Mouse (Mus musculus) ES-E14 (cell line): ENCODE results near the gene Klhl20. TPM values are rescaled to one million over a fixed set of nuclear protein-coding genes. Genes with fewer than 3 reads are reported as not detected.

Source experiments
- DNase-seq: peaks from one replicate; pipeline ENCODE4 v3.0.0-alpha.2; 2013; ENCODE audit warnings: low read depth, low spot score
- H3K27ac ChIP-seq: 2 replicates; pipeline ENCODE4 v1.5.1; 2012; ENCODE audit warnings: low read depth, mild to moderate bottlenecking, low read length, moderate library complexity, mixed read lengths; ENCODE audit not compliant: poor library complexity, insufficient read depth, severe bottlenecking
- H3K36me3 ChIP-seq: 2 replicates; pipeline ENCODE4 v1.6.1; 2012; ENCODE audit warnings: mild to moderate bottlenecking, low read length, moderate library complexity, mixed read lengths; ENCODE audit not compliant: control insufficient read depth, poor library complexity, insufficient read depth, severe bottlenecking
- H3K4me1 ChIP-seq, 2 experiments: fragments of 150-350 bp in 1 of 2; sonication (generic) in 1 of 2; 2 replicates each; pipeline ENCODE4 v1.6.1; 2012; ENCODE audit warnings: low read length in 2 of 2, mild to moderate bottlenecking in 1 of 2, mixed read lengths in 1 of 2; ENCODE audit not compliant: control insufficient read depth in 2 of 2, insufficient read depth in 2 of 2, poor library complexity in 1 of 2
- H3K4me3 ChIP-seq, 2 experiments: fragments of 150-350 bp in 1 of 2; sonication (generic) in 1 of 2; 2 replicates each; pipeline ENCODE4 v1.5.1; 2012; ENCODE audit warnings: low read length in 2 of 2, low read depth in 1 of 2, mild to moderate bottlenecking in 1 of 2, mixed read lengths in 1 of 2; ENCODE audit not compliant: insufficient read depth in 1 of 2, poor library complexity in 1 of 2, severe bottlenecking in 1 of 2
- H3K9ac ChIP-seq: 2 replicates; pipeline ENCODE4 v1.6.1; 2012; ENCODE audit warnings: low read depth, mild to moderate bottlenecking, low read length, mixed read lengths; ENCODE audit not compliant: poor library complexity, insufficient read depth, severe bottlenecking
- H3K9me3 ChIP-seq: fragments of 150-350 bp; sonication (generic); 2 replicates; pipeline ENCODE4 v1.6.1; 2012; ENCODE audit warnings: low read depth, mild to moderate bottlenecking, low read length; ENCODE audit not compliant: control insufficient read depth, insufficient read depth
- CHD2 ChIP-seq: IDR thresholded peaks from 2 replicates; pipeline ENCODE4 v1.6.1; 2014; ENCODE audit warnings: mild to moderate bottlenecking, low read depth, low read length, inconsistent platforms
- HCFC1 ChIP-seq: IDR thresholded peaks from 2 replicates; pipeline ENCODE4 v1.6.1; 2012; ENCODE audit warnings: low read length, inconsistent platforms, borderline replicate concordance; ENCODE audit not compliant: insufficient read depth
- MAFK ChIP-seq: IDR thresholded peaks from 2 replicates; pipeline ENCODE4 v1.6.1; 2014; ENCODE audit warnings: mild to moderate bottlenecking, low read depth, low read length, inconsistent platforms; ENCODE audit not compliant: insufficient read depth
- ZC3H11A ChIP-seq: IDR thresholded peaks from 2 replicates; pipeline ENCODE4 v1.6.1; 2012; ENCODE audit warnings: low read depth, mild to moderate bottlenecking, inconsistent platforms, low read length, borderline replicate concordance
- ZNF384 ChIP-seq: IDR thresholded peaks from 2 replicates; pipeline ENCODE4 v1.6.1; 2012; ENCODE audit warnings: low read depth, low read length, inconsistent platforms
- in situ Hi-C, 2 experiments: fragments of 600-800 bp; cut with MboI; formaldehyde crosslinking; loops; one replicate each; pipeline ENCODE4 v1.15.1; 2025; ENCODE audit warnings: low sequenced_read_pairs in 2 of 2, inconsistent platforms in 1 of 2; ENCODE audit not compliant: unreplicated experiment in 2 of 2
- total RNA-seq: library from RNA; depleted of rRNA; stranded (reverse); fragments of 300-350 nt; gene quantifications from 2 replicates; pipeline ENCODE4 v1.2.3, GENCODE M21; 2012

Gene Klhl20
- total RNA-seq, 1 experiment = 10.2 TPM

DNA sequence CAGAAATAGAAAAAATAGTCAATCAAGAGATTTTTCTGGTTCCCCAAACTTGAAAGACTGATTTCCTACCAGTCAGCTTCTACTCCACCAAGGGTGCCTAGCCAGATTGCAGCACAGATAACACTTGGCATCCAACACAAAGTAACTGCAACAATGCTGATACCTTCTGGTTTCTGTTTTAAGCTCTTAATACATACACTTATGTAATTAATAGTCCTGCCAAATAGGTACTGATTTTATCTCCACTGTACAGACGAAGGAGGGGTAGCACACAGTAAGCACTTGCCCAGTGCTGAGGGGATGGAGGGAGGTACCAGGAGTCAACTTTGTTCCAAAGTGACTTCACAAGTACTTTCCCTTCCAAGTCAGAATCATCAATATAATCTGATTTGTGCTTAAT is 27.5 kb downstream of the Klhl20 start:
- no peak overlapping the region for H3K9ac ChIP-seq
- H3K4me1 ChIP-seq = no peaks in the 10 kb centered on the region
- H3K9me3 ChIP-seq = no peaks in the 10 kb centered on the region
- DNase-seq = no peak
- H3K4me3 ChIP-seq = no peak overlapping the region
- H3K36me3 ChIP-seq = no peaks in the 10 kb centered on the region; the same call in 1 of the 2 replicates
- H3K27ac ChIP-seq = no peak overlapping the region
- TF ChIP-seq CHD2 (no peak), MAFK (no peak), ZNF384 (no peak), HCFC1 (no peak), ZC3H11A (no peak)
- in situ Hi-C loops = no loop called here

DNA sequence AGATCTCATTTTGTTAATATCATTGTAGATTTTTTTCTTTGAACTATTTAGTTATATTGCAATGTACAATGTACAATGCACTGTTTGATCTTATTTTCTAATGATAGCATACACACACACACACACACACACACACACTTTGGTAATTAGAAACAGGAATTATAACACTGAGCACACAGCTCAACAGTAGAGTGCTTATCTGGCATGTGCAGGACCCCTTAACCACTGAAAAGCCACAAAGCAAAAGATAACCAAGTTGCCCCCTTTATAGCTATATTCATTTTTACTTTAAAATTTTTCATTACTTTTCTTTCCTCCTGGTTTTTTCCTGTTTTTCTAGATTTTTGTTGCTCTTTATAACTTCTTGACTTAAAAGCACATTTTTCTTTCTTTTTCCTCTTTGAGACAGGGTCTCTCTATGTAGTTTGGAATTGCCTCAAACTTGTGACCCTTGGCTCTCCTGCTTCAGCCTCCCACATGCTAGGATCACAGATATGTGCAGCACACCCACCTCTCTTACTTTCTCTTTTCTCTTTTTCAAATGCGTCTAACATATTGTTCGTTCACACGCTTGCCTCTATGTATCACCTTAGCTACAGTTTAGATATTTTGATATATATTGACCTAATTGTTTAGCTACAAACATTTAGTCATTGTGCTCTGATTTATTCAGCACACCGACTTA is 31.4 kb downstream of the Klhl20 start:
- DNase-seq = no peak
- Histone ChIP-seq H3K4me3 (no peak overlapping the region), H3K4me1 (no peaks in the 10 kb centered on the region), H3K27ac (no peak overlapping the region), H3K9ac (no peak overlapping the region), H3K36me3 (no peaks in the 10 kb centered on the region; the same call in 1 of the 2 replicates), H3K9me3 (no peaks in the 10 kb centered on the region)
- in situ Hi-C loops = no loop called here
- TF ChIP-seq ZC3H11A (no peak), CHD2 (no peak), HCFC1 (no peak), ZNF384 (no peak), MAFK (no peak)

DNA sequence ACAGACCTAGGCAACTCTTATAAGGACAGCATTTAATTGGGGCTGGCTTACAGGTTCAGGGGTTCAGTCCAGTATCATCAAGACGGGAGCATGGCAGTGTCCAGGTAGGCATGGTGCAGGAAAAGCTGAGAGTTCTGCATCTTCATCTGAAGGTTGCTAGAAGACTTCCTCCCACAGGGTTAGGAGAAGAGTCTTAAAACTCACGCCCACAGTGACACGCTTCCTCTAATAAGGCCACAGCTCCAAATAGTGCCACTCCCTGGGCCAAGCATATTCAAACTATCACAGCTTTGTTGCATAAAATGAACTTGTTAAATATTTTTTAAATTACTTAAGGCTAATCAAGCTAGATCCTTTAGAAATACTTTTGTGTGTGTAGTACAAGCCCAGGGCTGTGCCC is 54.1 kb downstream of the Klhl20 start:
- no peak overlapping the region for H3K9ac ChIP-seq
- H3K4me3 ChIP-seq = no peak overlapping the region
- peaks cover 0 to 4% of the 10 kb centered on the region in 2 experiments; a peak in 1 of 4 replicates for H3K4me1 ChIP-seq
- no peak overlapping the region for H3K27ac ChIP-seq
- no peak for TF ChIP-seq ZC3H11A
- no peak for TF ChIP-seq CHD2
- no peak for TF ChIP-seq HCFC1
- TF ChIP-seq ZNF384 = no peak
- TF ChIP-seq MAFK = no peak
- H3K36me3 ChIP-seq = no peaks in the 10 kb centered on the region; the same call in 1 of the 2 replicates
- no peaks in the 10 kb centered on the region for H3K9me3 ChIP-seq
- in situ Hi-C loops = no loop called here
- no peak for DNase-seq

DNA sequence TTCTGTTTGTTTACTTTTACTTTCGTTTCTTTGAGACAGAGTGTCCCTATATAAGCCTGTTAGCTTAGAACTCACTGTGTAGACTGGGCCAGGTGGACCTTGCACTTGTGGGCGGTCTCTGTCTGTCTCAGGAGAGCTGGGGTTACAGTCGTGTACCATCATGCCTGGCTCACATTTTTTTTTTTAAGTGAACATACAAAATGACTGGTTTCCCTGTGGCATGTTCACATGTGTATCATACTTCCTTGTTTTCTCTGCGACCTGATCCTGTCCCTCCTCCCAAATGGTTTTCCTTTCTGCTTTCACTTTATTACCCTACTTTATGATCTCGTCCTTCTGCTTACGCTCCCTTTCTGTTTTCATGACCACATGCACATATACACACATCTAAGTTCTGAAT is 55.1 kb downstream of the Klhl20 start:
- Histone ChIP-seq H3K9me3 (no peaks in the 10 kb centered on the region), H3K27ac (no peak overlapping the region), H3K4me1 (peaks cover 0 to 5% of the 10 kb centered on the region in 2 experiments; a peak in 1 of 4 replicates), H3K36me3 (no peaks in the 10 kb centered on the region; the same call in 1 of the 2 replicates), H3K9ac (no peak overlapping the region), H3K4me3 (no peak overlapping the region)
- in situ Hi-C loops = no loop called here
- no peak for DNase-seq
- TF ChIP-seq HCFC1 (no peak), ZC3H11A (no peak), CHD2 (no peak), MAFK (no peak)
